Mouse (Mus musculus) gastrocnemius, adult 18-20 months (tissue): Measurements from ENCODE around the gene Tma7. TPM values are rescaled to one million over a fixed set of nuclear protein-coding genes. Genes with fewer than 3 reads are reported as not detected.

Source experiments
- DNase-seq: peaks from one replicate; pipeline ENCODE4 v3.0.0; 2021; ENCODE audit warnings: low spot score
- long read RNA-seq, 2 experiments: library from polyadenylated mRNA; stranded (forward); transcript quantifications; one replicate each; pipeline ENCODE4 v2.0.0; 2021
- total RNA-seq, 2 experiments: library from RNA; stranded (reverse); gene quantifications; 2 replicates each; pipeline ENCODE4 v1.2.3; 2021

The Tma7 gene
- 100 to 1,000 TPM; 325 to 344 TPM for total RNA-seq
- long read RNA-seq, experiment 1, transcript Tma7-201 (4 exons, 944 nt), result major isoform, 176 of 187 reads
- long read RNA-seq, experiment 1, partial matches to known transcripts, result 8 of 187 reads
- long read RNA-seq, experiment 1, other reads (novel, unspliced or antisense), result 2 of 187 reads
- long read RNA-seq, experiment 2, transcript Tma7-201 (4 exons, 944 nt), result major isoform, 115 of 121 reads
- long read RNA-seq, experiment 2, partial matches to known transcripts, result 3 of 121 reads
- long read RNA-seq, experiment 2, other reads (novel, unspliced or antisense), result 1 of 121 reads

DNA sequence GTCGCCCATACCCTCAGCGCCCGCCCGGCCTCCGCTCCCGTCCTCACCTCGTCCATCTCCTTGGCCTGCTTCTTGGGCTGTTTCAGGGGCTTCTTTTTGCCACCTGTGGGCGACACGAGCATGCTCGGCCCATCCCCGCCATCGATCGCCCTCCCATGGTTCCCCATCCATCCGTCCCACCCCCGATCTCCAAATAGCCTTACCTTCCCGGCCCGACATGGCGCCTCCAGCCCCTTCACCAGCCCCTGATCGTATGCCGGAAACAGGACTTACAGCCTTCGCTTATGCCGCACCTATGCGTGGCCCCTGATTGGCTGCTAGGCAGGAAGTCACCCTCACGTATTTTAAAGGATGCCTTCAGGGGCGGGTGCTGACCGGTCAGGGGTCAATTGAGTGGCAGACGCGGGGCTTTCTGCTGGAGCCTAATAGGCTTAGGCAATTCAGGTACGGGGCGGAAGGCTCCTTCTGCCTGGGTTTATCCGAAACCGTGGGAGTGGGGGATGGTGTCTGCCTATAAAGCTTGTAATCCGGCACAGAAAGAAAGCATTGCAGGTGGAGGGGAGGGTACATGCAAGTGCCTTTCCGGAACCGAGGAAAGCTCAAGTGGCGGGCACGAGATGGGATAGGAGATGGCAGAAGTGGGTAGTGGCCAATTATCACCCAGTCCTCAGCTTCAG lies at the start of gene Tma7, which contains the start of gene Ccdc51:
Gene Tma7 (minus strand): TSS at position 464 of the 677 bp plus-strand sequence.
Gene Ccdc51 (plus strand): TSS at position 370 of the 677 bp plus-strand sequence.
- peak; percentile 82 for DNase-seq

DNA sequence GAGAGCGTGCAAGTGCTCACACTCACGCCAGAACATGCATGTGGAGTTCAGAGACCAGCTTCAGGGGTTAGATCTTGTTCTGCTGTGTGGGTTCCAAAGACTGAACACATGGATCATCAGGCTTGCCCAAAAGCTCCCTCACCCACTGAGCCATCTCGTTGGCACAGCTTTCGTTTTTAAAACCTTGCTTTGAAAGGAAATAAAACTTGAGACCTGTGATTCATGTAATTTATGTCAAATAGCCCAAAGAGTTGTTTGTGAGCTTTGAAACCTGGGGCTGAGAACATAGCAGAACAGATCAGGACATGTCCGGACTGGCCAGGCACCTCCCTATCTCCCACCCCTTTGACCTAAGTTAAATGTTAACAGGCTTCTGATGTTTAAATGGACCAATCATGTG lies 47.7 kb upstream of the Tma7 start:
- no peak for DNase-seq

DNA sequence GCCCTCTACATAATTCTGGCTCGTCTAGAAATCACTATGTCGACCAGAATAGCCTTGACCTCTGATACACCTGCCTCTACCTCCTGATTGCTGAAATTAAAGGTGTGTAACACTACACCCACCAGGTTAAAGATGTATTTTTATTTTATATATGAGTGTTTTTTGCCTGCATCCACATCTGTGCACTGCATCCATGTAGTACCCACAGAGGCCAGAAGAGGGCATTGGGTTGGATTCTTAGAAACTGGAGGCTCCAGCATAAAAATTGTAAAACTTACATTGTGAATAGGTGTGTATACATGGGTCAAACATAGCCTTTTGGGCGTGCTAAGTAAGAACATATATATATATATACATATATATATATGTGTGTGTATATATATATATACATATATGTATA lies 45.8 kb upstream of the Tma7 start:
- DNase-seq, result no peak

DNA sequence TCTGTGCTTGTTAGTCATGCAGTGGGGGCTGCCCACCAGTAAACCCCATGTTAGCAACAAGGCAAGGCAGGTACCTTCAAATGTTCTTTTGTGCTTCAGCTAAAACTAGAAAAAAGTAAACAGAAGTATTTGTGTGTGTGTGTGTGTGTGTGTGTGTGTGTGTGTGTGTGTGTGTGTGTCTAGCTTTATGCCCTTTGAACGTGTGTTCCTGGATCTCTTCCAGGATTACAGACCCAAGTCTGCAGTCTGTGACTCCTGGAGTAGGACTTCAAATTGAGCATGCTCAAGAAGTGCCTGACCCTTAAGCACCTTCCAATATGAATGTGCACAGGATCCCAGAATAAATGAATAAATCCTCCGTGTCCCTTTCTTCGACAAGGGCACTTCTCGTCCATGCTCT lies 44.7 kb upstream of the Tma7 start:
- no peak for DNase-seq

DNA sequence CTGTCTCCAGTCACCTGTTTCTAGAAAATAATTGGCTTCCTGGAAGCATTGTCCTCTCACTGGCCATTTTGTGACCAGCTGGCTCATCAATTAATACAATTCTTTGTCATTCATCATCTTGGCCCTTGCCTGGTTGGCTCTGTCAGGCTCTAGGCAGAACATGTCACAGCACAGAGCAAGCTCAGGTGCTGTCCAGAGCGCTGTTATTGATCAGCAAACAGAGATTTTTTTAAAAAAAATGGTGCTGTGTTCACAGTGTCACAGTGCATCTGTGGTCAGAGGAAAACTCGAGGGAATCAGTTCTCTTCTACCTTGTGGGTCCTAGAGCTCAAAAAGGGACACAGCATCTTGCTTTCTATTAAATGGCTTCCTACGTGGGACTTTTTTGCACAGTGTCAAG lies 43.1 kb upstream of the Tma7 start:
- DNase-seq, result no peak

DNA sequence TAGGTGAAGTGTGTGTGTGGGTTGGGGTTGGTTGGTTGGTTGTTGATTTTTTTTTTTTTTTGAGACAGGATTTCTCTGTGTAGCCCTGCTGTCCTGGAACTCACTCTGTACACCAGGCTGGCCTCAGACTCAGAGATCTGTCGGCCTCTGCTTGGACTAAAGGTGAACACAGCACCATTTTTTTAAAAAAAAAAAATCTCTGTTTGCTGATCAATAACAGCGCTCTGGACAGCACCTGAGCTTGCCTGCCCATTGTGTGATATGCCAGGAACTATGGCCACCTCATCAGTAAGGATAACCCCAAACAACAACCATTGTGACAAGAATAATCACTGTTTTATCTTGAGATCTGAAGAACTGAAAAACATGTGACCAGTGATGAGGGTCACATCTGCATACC lies 42.7 kb upstream of the Tma7 start:
- no peak for DNase-seq

DNA sequence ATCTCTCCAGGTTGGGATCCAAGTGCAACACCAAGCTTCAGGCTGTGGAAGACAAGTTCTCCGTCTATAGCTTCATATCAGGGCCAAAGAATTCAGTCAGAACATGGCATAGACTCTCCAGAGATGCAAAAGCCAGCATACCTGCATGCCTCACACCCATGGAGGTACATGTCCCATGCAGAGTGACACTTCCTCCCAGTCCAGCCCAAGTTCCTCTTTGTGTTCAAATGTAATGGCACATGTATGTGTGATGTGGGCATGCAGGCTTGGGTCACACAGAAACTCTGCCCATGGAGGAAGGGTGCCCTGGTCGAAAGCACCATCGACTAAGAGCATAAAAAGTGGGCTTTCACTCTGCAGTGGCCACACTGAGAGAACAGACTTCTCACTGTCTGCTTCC lies 41.8 kb upstream of the Tma7 start:
- no peak for DNase-seq

DNA sequence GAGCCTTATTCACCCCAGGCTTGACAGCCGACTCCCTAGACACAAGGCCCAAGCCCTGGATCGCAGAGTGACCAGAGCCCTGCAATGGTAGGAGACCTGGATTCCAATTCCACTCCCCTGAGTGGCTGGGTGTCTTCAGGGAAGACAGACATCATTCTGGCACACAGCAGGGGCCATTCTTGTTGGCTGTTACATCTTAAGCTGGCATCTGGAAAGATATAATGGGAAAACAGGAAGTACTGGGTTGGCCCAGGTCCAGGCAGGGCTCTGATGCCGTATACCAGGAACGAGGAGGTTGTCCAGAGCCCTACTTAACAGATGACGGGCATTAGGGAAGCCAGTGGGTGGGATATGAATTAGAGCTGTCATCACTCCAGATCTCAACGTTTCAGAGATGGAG lies 40.9 kb upstream of the Tma7 start:
- DNase-seq, result no peak

DNA sequence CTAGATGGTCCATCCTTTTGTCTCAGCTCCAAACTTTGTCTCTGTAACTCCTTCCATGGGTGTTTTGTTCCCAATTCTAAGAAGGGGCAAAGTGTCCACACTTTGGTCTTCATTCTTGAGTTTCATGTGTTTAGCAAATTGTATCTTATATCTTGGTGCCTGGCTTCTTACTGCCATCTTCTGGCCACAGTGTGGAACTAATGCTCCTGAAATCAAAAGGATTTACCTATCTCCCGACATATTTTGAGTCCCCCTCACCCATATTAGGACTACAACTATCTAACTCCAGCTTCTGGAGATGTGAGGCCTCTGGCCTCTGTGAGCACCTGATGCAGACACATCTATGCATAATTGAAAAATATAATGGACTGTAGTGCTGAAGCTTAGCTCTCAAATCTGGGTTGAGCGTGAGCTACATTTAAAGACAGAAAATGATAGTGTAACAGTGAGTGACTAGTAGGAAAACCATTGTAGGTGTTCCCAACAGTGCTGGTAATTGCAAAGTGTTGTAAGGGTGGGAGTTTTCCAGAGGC lies 40.2 kb upstream of the Tma7 start:
- peak; percentile 33 for DNase-seq

DNA sequence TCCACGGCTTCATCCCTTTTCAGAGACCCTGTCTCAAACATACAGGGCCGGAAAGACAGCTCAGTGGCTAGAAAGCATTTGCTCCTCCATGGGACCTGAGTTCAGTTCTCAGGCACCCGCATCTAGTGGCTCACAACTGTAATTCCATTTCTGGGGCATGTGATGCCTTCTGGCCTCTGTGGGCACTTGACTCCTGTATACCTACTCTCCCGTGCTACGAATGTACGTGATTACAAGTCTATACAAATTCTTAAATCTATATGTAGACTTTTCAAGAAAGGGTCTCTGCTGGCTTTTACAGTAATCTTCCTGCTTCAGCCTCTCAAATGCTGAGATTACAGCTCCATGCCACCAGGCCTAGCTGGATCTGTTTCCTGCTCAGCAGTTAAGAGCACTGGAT lies 38.6 kb upstream of the Tma7 start:
- no peak for DNase-seq

DNA sequence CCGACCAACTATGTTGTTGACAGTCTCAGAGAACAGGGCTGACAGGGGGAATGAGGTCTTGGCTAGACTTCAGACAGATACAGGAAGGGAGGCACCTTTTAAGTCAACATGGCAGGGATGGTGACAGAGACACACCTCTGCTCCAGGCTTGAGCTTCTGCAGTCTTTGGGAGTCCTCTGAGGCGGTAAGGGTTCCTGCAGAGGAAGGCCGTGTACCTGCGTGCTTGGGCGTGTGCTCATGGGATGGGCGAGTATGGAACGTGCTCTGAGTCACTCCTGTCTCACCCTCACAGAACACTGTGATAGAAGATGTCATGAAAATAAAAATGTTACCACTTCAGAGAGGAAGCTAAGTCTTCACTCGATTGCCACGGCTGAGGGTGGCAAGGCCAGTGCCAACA lies 37.2 kb upstream of the Tma7 start:
- no peak for DNase-seq

DNA sequence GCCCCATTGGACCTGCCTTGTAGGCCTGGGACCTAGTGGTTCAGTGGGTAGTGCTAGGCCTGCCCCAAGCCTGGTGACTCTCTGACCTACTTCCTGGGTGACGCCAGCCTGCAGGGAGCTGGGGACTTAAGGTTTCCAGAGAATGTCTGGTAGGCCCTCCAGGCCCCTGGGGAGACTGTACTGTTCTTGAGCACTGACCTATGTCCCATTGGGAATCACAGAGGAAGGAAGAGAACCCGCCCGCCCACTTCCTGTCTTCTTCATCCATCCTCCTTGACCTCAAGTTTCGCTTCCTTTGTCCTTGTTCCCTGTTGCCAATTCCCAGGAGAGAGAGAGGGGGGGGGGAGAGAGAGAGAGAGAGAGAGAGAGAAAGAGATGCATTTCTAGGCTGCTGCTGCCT lies 35.7 kb upstream of the Tma7 start:
- no peak for DNase-seq

DNA sequence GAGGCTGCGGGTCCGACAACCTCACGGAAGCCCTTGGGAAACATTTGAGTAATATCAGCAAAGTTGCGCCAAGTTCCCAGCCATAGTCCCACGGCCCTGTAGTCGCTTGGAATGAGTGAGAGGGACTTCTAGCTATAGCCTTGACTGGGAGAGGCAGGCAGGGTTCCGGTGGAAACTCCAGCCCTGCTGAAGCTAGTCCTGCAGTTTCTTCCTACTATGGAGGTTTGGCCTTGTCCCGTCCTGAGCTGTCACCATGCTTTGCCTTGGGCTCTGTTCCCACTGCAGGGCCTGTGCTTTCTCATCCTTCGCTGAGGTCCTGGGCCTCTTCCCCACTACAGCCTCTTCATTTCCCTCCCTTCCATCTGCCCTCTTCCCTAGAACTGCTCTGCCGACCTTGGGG lies 33.8 kb upstream of the Tma7 start:
- no peak for DNase-seq

DNA sequence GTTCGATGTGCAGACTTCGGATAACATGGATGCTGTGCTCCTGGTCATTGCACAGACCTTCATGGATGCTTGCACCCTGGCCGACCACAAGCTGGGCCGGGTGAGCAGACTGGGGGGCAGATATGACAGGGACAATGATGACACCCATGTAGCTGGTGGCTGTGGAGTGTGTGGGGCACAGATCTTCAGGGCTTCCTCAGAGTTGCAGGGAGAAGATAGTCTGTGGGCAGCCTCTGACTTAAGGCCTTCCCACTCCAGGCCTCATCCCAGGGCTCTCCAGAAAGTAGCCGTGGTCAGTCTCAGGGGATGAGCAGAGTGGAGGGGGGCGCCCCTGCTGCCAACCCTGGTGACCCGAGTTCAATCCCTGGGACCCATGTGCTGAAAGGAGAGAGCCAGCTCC lies 32.5 kb upstream of the Tma7 start:
- no peak for DNase-seq

DNA sequence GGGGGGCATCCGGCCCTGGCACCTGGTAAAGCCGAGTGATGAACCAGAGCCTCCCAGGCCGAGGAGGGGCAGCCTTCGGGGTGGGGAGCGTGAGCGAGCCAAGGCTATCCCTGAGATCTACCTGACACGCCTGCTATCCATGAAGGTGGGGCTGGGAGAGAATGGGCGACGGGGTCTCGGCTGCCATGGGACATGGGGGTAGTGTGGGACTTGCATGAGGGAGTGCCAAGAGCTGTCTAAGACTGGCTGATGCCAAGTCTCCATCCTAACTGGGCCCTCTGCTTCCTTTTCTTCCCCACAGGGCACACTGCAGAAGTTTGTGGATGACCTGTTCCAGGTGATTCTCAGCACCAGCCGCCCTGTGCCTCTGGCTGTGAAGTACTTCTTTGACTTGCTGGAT lies 31.9 kb upstream of the Tma7 start:
- no peak for DNase-seq

DNA sequence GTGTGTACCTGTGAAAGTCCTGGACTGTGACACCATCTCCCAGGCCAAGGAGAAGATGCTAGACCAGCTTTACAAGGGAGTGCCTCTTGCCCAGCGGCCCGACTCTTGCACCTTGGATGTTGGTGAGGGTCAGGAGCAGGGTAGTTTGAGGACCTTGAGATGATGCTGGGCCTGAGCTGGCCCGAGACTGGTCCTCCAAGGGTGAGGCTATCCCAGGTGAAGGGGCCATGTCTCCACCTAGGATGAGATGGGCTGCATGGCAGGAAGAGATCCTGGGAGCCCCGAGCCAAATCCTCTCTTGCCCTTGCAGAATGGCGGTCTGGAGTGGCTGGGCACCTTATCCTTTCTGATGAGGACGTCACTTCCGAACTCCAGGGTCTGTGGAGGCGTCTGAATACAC lies 30.9 kb upstream of the Tma7 start:
- DNase-seq, result no peak

DNA sequence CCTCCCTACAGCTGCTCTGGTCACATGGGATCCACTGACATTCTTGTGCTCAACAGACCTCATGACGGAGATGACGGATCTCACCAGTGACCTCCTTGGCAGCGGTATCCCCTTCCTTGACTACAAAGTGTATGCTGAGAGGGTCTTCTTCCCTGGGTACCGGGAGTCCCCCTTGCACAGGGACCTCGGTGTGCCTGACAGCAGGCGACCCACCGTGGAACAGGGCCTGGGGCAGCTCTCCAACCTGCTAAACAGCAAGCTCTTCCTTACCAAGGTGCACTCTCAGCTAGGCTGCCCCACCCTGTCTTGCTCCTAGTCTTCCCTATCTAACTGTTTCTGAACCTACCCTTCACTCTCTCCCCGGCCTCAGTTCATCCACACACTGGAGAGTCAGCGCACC lies 29.2 kb upstream of the Tma7 start:
- no peak for DNase-seq

DNA sequence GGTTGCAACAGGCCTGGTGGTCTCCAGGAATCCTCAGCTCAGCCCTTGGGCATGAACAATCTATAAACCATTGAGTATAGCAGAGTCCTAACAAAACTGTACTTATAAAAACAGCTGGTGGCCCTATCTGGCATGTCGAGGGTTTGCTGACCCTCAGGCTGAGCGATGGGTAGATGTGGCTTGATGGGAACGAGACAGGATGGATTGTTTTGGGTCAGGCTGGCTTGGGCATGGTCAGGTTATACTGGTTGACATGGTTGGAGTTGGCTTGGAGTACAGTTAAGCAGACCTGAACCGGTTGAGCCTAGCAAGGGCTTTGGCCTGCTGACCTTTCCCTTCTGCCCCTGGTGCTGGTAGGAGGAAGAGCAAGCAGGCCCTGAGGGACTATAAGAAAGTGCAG lies 28.7 kb upstream of the Tma7 start:
- no peak for DNase-seq

DNA sequence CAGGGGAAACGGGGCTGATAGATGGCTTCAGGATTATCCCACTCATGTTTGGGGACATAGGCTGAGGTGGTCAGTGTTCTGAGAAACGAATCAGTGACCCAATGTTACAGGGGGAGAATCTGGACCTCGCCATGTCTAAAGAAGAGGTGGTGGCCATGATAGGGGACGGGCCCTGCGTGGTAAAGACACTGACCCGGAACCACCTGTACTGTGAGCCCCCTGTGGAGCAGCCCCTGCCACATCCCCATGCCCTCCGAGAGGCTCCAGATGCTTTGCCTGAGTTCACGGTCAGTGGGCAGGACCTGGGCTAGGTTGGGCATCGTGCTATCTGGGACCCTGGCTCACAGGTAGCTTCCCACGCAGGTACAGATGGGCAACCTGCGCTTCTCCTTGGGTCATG lies 27.9 kb upstream of the Tma7 start:
- no peak for DNase-seq

DNA sequence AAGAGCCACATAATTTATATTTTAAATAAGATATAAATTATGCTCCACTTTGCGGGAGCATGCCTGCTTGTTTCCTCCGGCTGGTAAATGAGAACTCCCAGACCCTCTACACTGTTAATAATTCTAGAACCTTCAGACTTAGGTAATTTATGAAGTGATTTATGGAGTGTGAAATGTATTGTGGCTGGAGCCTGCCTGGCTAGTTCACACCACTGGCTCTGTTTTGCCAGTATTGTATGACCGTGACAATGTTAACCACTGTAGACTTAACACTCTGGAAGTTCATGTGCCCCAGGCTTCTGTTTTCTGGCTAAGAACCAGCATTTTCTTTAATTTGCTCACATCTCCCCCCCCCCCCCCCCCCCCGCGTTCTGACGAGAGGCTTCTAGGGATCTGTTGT lies 25.0 kb upstream of the Tma7 start:
- DNase-seq, result no peak

DNA sequence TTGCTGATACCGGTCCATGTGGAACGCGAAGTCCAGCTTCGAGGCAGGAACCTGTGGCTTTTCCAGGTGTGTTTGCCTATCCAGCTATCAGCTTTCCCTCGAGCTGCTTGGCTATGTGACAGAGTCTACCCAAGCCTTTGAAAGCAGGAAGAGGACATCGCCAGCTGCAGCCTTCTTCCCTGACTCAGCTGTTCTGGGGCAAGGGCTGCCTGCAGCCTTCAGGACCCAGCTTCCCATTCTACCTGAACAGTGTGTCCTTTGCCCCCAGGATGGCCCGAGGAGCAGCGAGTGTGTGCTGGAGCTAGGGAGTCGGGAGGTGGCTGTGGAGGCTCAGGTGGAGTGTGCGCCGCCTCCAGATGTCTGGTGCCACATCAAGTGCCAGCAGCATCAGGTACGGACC lies 23.3 kb upstream of the Tma7 start:
- no peak for DNase-seq

DNA sequence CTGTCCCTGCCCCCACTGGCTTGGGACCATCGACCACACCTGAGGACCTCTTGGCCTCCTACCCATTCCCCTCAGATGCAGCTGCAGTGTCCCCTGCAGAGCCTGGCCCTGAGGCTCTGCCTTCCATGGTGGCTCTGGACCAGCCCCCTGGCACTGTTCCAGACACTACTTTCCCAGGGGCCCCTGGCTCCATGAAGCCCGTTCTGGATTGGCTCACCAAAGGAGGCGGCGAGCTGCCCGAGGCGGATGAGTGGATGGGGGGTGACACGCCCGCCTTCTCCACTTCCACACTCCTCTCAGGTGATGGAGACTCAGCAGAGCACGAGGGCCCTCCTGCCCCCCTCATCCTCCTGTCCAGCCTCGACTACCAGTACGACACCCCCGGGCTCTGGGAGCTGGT lies 22.6 kb upstream of the Tma7 start:
- no peak for DNase-seq

DNA sequence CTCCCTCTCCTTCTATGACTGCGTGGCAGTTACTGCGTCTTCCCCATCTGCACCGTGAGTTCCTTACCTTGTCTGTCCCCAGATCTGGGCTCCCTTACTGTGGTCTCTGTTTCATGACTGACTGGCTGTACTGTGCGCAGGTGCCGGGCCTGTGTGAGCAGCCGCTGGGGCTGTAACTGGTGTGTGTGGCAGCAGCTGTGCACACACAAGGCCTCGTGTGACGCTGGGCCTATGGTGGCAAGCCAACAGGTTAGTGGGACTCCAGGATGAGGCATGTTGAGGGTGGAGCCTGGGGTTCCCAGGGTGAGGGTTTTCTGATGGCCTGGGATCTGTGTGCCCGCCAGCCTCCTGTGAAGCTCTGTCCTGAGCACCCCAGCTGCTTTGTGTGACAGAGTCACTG lies 21.7 kb upstream of the Tma7 start:
- DNase-seq, result no peak
